Mouse (Mus musculus): ENCODE results near the gene Tmem158. TPM values are rescaled to one million over a fixed set of nuclear protein-coding genes. Genes with fewer than 3 reads are reported as not detected.

Tmem158 gene
- polyA plus RNA-seq, 1 experiment from 2014 or later: 7.2 TPM

DNA sequence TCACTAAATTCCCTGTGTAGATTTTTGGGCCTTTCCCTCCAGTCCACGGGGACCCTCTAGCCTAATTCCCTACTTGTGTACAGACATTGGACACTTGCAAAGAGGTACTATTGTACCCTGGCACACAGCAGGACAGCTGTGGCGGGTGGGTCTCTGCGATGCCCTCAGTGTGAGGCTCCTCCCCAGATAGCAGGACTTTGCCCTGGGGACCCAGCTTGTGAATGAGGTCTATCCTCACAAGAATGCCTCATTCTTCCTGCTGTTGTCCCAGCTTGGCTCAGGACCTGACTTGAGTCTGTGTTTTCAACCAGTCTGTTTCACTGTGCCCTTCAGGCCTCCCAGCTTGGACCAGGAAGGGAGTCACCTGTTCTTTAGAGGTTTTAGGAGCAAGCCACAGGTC, 27.8 kb upstream of the Tmem158 start:
- no peaks in the 10 kb centered on the region for H3K9me3 ChIP-seq (ENCODE audit: control insufficient read depth, low read length)
- no peak overlapping the region for H3K9ac ChIP-seq (ENCODE audit: low read depth, low read length)
- H3K27ac ChIP-seq (ENCODE audit: low read depth, low read length): no peak overlapping the region
- no peak for DNase-seq (ENCODE audit: low spot score)
- H3K4me2 ChIP-seq: no peak overlapping the region
- 86% methylated on average over 3 of the region's 3 CpGs for WGBS
- no peak overlapping the region for H3K4me3 ChIP-seq (ENCODE audit: low read depth, low read length)
- peaks cover 3% of the 10 kb centered on the region; the same call in 1 of the 2 replicates for H3K4me1 ChIP-seq (replicated peaks; ENCODE audit: control insufficient read depth, insufficient read depth, low read length)
- no peak for ATAC-seq (replicated peaks; ENCODE audit: low FRiP score)
- no peaks in the 10 kb centered on the region for H3K36me3 ChIP-seq (ENCODE audit: control insufficient read depth, insufficient read depth, low read length)
- H3K27me3 ChIP-seq (replicated peaks; ENCODE audit: control insufficient read depth, insufficient read depth, low read length): no peaks in the 10 kb centered on the region

DNA sequence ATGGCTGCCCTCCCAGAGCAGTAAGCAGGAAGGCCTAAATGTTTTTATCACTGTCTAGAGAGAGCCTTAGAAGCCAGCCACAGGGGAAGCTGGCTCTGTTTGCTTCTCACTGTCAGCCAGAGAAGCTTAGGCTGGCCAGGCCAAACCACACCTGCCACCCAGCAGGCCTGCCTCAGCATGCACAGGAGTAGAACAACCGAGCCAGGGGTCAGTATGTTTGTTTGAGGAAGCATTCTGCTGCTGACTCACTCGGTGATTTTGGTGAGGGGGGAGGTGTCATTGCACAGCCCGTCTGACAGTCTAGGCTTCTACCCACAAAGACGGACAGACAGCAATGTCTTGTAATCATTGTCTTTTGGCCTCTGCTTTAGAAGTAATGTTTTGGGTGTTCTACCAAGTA, 25.1 kb upstream of the Tmem158 start:
- 24% methylated on average over 4 of the region's 4 CpGs for WGBS
- ATAC-seq (replicated peaks; ENCODE audit: low FRiP score): peak; percentile 68
- DNase-seq (ENCODE audit: low spot score): no peak

DNA sequence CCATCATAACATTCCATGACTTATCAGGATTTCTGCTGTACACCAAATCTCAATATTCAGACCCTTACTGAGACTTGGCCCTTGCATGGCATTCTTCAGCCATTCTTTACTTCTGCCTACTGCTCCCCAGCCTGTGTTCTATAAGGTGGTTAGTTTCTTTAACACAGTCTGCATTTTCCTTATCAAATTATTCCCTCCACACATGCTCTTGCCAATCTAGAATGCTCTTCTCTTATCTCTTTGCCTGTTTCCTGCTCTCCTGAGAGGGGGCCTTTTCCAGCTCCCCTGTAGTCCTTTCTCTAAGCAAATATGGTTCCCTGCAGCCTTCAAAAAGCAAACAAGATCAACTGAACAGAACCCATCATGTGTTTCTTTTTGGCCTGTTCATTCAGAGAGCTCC, 20.2 kb upstream of the Tmem158 start:
- H3K9ac ChIP-seq (ENCODE audit: low read depth, low read length): no peak overlapping the region
- 0 out of 2 replicates have a peak, but pooled peaks have one; percentile 45 for ATAC-seq (replicated peaks; ENCODE audit: low FRiP score)
- H3K27ac ChIP-seq (ENCODE audit: low read depth, low read length): no peak overlapping the region
- no peaks in the 10 kb centered on the region for H3K9me3 ChIP-seq (ENCODE audit: control insufficient read depth, low read length)
- no peak overlapping the region for H3K4me3 ChIP-seq (ENCODE audit: low read depth, low read length)
- no peak overlapping the region for H3K4me2 ChIP-seq
- peaks cover 3% of the 10 kb centered on the region; the same call in 1 of the 2 replicates for H3K4me1 ChIP-seq (replicated peaks; ENCODE audit: control insufficient read depth, insufficient read depth, low read length)
- H3K36me3 ChIP-seq (ENCODE audit: control insufficient read depth, insufficient read depth, low read length): no peaks in the 10 kb centered on the region
- H3K27me3 ChIP-seq (replicated peaks; ENCODE audit: control insufficient read depth, insufficient read depth, low read length): no peaks in the 10 kb centered on the region
- no peak for DNase-seq (ENCODE audit: low spot score)

More for the DNA sequence above, 25.1 kb upstream of the Tmem158 start:
- peaks cover 3% of the 10 kb centered on the region; the same call in 1 of the 2 replicates for H3K4me1 ChIP-seq (replicated peaks; ENCODE audit: control insufficient read depth, insufficient read depth, low read length)
- H3K36me3 ChIP-seq (ENCODE audit: control insufficient read depth, insufficient read depth, low read length): no peaks in the 10 kb centered on the region
- H3K9ac ChIP-seq (ENCODE audit: low read depth, low read length): no peak overlapping the region
- H3K9me3 ChIP-seq (ENCODE audit: control insufficient read depth, low read length): no peaks in the 10 kb centered on the region
- H3K4me2 ChIP-seq: no peak overlapping the region
- no peaks in the 10 kb centered on the region for H3K27me3 ChIP-seq (replicated peaks; ENCODE audit: control insufficient read depth, insufficient read depth, low read length)
- peak overlapping the region; percentile 53; the same call in 1 of the 2 replicates for H3K27ac ChIP-seq (ENCODE audit: low read depth, low read length)
- H3K4me3 ChIP-seq (ENCODE audit: low read depth, low read length): no peak overlapping the region

DNA sequence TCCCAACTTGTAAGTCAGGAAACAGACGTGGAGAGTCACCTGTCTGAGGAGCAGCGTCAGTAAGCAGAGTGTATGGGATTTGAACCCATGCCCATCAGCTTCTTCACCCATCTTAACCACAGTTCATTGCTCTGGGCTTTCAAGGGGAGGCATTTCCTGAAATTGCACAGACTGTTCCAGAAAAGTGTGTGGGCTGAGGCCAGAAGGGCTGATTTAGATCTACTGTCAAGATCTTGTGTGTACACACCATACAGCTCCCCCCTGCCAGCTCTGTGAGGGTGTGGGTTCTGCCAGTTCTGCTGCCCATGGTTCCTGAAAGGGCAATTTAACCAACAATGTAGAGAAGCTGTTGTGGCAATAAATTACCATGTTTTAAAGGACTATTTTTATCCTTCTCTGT, 17.4 kb upstream of the Tmem158 start:
- no peak for ATAC-seq (replicated peaks; ENCODE audit: low FRiP score)
- whole genome bisulfite sequencing: 65% methylated on average over 2 of the region's 2 CpGs
- Histone ChIP-seq H3K4me2 (no peak overlapping the region), H3K27ac (ENCODE audit: low read depth, low read length) (no peak overlapping the region), H3K9me3 (ENCODE audit: control insufficient read depth, low read length) (no peaks in the 10 kb centered on the region), H3K4me1 (replicated peaks; ENCODE audit: control insufficient read depth, insufficient read depth, low read length) (peaks cover 7% of the 10 kb centered on the region; the same call in 1 of the 2 replicates), H3K9ac (ENCODE audit: low read depth, low read length) (no peak overlapping the region), H3K4me3 (ENCODE audit: low read depth, low read length) (no peak overlapping the region), H3K36me3 (ENCODE audit: control insufficient read depth, insufficient read depth, low read length) (no peaks in the 10 kb centered on the region), H3K27me3 (replicated peaks; ENCODE audit: control insufficient read depth, insufficient read depth, low read length) (no peaks in the 10 kb centered on the region)
- DNase-seq (ENCODE audit: low spot score): no peak

DNA sequence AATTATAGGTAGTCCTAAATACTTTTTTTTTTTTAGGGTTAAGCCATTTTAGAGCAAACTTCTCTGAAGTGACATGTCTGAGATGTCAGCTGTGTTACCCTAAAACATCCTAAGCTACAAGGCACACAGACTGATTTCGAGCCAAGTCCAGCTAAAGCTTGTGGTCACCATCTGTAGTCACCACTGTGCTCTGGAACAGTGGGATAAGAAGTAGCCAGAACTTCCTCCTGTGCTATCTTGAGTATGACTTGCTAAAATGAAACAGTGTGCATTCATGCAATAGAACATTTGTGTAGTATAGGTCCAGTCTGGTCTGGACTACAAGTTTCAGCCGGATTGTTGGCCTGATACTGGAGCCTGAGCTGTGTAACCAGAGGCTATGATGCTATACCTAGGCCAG, 14.8 kb upstream of the Tmem158 start:
- H3K36me3 ChIP-seq (ENCODE audit: control insufficient read depth, insufficient read depth, low read length): no peaks in the 10 kb centered on the region

DNA sequence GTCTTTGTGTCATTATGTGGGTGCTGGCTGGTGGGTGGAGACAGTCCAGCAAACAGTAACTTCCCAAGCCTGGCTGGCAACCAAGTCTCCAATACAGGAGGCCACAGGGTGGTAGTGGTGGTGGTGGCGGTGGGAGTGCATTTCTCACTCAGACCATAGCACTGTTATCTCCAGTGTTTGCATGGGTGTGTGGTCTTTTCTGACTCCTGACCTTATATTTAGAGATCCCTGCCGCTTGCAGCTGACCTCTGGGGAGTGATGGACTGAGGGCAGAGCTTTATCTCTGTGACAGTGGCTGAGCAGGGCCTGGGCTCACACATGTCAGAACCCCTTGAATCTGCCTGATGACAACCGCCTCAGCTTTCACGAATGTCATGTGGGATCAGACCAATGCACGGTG, 14.1 kb upstream of the Tmem158 start:
- WGBS: 29% methylated on average over 5 of the region's 5 CpGs
- peaks cover 7% of the 10 kb centered on the region; the same call in 1 of the 2 replicates for H3K4me1 ChIP-seq (replicated peaks; ENCODE audit: control insufficient read depth, insufficient read depth, low read length)
- ATAC-seq (replicated peaks; ENCODE audit: low FRiP score): 0 out of 2 replicates have a peak, but pooled peaks have one; percentile 44

More for the DNA sequence above, 14.8 kb upstream of the Tmem158 start:
- WGBS: 44% methylated on average over 2 of the region's 2 CpGs
- ATAC-seq (replicated peaks; ENCODE audit: low FRiP score) (peak; percentile 30; the same call in 1 of the 2 replicates), DNase-seq (ENCODE audit: low spot score) (no peak)
- Histone ChIP-seq H3K4me3 (ENCODE audit: low read depth, low read length) (no peak overlapping the region), H3K9me3 (ENCODE audit: control insufficient read depth, low read length) (no peaks in the 10 kb centered on the region), H3K9ac (ENCODE audit: low read depth, low read length) (no peak overlapping the region), H3K27ac (ENCODE audit: low read depth, low read length) (no peak overlapping the region), H3K4me2 (no peak overlapping the region), H3K27me3 (replicated peaks; ENCODE audit: control insufficient read depth, insufficient read depth, low read length) (no peaks in the 10 kb centered on the region), H3K4me1 (replicated peaks; ENCODE audit: control insufficient read depth, insufficient read depth, low read length) (peaks cover 7% of the 10 kb centered on the region; the same call in 1 of the 2 replicates)

DNA sequence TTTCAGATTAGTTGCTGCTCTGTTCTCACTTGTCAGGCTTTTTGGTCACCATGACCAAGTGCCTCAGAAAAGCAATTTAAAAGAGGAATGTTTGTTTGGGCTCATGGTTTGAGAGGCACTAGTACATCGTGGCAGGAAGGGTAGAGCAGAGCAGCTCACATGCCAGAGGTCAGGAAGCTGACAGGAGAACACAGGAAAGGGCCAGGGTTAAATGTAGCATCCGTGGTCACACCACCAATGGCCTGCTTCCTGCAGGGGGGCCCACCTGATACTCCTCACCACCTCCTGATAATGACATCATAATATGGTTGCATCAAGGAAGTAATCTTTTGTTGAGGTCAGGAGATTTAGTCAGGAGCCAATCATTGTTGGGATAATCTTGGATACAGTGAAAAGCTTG, 13.3 kb upstream of the Tmem158 start:
- H3K4me1 ChIP-seq (replicated peaks; ENCODE audit: control insufficient read depth, insufficient read depth, low read length): peaks cover 7% of the 10 kb centered on the region; the same call in 1 of the 2 replicates
- H3K27me3 ChIP-seq (replicated peaks; ENCODE audit: control insufficient read depth, insufficient read depth, low read length): no peaks in the 10 kb centered on the region
- no peaks in the 10 kb centered on the region for H3K9me3 ChIP-seq (ENCODE audit: control insufficient read depth, low read length)
- no peak overlapping the region for H3K4me2 ChIP-seq
- no peak overlapping the region for H3K9ac ChIP-seq (ENCODE audit: low read depth, low read length)
- no peak for DNase-seq (ENCODE audit: low spot score)
- H3K4me3 ChIP-seq (ENCODE audit: low read depth, low read length): no peak overlapping the region
- ATAC-seq (replicated peaks; ENCODE audit: low FRiP score): no peak
- H3K27ac ChIP-seq (ENCODE audit: low read depth, low read length): no peak overlapping the region
- WGBS: 26% methylated on average over 2 of the region's 2 CpGs
- H3K36me3 ChIP-seq (ENCODE audit: control insufficient read depth, insufficient read depth, low read length): no peaks in the 10 kb centered on the region

More for the DNA sequence above, 14.1 kb upstream of the Tmem158 start:
- Histone ChIP-seq H3K9ac (ENCODE audit: low read depth, low read length) (no peak overlapping the region), H3K4me2 (no peak overlapping the region), H3K36me3 (ENCODE audit: control insufficient read depth, insufficient read depth, low read length) (no peaks in the 10 kb centered on the region), H3K27ac (ENCODE audit: low read depth, low read length) (no peak overlapping the region), H3K27me3 (replicated peaks; ENCODE audit: control insufficient read depth, insufficient read depth, low read length) (no peaks in the 10 kb centered on the region), H3K4me3 (ENCODE audit: low read depth, low read length) (no peak overlapping the region), H3K9me3 (ENCODE audit: control insufficient read depth, low read length) (no peaks in the 10 kb centered on the region)
- no peak for DNase-seq (ENCODE audit: low spot score)

DNA sequence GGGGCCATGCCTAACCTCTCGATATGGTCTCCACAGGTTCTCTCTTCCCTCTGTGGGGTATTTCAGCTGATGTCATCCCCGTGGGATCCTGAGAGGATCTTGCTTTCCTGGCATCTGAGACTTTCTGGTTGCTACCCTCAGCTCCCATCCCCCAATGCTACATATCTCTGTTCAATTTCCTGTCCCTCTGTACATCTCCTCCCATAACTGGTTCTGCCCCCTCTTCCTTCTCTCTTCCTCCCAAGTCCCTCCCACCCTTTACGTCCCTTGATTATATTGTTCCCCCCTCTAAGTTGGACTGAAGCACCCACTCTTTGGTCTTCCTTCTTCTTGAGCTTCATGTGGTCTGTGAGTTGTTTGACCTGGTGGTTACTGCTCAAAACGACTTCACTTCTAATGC, 11.0 kb upstream of the Tmem158 start:
- WGBS: 48% methylated on average over 4 of the region's 4 CpGs
- no peaks in the 10 kb centered on the region for H3K36me3 ChIP-seq (ENCODE audit: control insufficient read depth, insufficient read depth, low read length)
- ATAC-seq (replicated peaks; ENCODE audit: low FRiP score): no peak

DNA sequence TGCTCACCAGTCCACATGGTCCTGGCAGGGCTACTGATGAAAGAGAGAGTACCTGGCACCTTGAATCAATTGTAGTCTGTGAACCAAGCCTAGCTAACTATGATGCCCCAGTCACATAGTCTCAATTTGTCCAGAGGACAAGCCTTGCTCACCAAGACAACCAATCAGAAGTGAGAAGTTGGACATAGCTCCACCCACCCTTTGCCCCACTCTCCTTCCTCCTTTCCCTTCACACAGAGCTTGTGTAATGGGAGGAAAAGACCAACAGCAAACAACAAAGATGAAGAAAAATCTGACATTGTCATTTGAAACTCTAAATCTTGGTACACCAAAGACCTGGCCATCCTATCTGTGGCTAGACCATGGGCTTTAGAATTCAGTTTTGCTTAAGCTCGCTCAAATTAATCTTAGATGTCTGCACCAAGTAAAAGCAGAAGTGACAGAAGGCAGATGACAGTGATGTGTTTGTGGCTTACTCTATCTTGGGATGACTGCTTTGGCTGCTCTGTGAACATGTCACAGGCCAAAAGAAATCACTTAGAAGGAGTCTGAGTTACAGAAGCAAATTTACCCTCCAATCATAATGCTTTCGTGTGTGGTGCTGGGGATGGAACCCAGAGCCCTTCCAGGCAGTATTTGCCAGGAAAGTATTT, 9.5 kb upstream of the Tmem158 start:
- WGBS: 56% methylated on average over 2 of the region's 2 CpGs
- H3K27ac ChIP-seq (ENCODE audit: low read depth, low read length): no peak overlapping the region
- H3K4me1 ChIP-seq (replicated peaks; ENCODE audit: control insufficient read depth, insufficient read depth, low read length): peaks cover 4% of the 10 kb centered on the region; the same call in 1 of the 2 replicates
- no peak overlapping the region for H3K4me3 ChIP-seq (ENCODE audit: low read depth, low read length)
- no peaks in the 10 kb centered on the region for H3K9me3 ChIP-seq (ENCODE audit: control insufficient read depth, low read length)
- no peak for ATAC-seq (replicated peaks; ENCODE audit: low FRiP score)
- no peak overlapping the region for H3K4me2 ChIP-seq
- H3K36me3 ChIP-seq (ENCODE audit: control insufficient read depth, insufficient read depth, low read length): no peaks in the 10 kb centered on the region
- no peak overlapping the region for H3K9ac ChIP-seq (ENCODE audit: low read depth, low read length)
- DNase-seq (ENCODE audit: low spot score): no peak
- no peaks in the 10 kb centered on the region; the same call in 1 of the 2 replicates for H3K27me3 ChIP-seq (replicated peaks; ENCODE audit: control insufficient read depth, insufficient read depth, low read length)

More for the DNA sequence above, 11.0 kb upstream of the Tmem158 start:
- Histone ChIP-seq H3K27me3 (replicated peaks; ENCODE audit: control insufficient read depth, insufficient read depth, low read length) (no peaks in the 10 kb centered on the region; the same call in 1 of the 2 replicates), H3K4me1 (replicated peaks; ENCODE audit: control insufficient read depth, insufficient read depth, low read length) (peaks cover 7% of the 10 kb centered on the region; the same call in 1 of the 2 replicates), H3K9me3 (ENCODE audit: control insufficient read depth, low read length) (no peaks in the 10 kb centered on the region), H3K4me3 (ENCODE audit: low read depth, low read length) (no peak overlapping the region), H3K9ac (ENCODE audit: low read depth, low read length) (no peak overlapping the region), H3K27ac (ENCODE audit: low read depth, low read length) (no peak overlapping the region), H3K4me2 (no peak overlapping the region)
- no peak for DNase-seq (ENCODE audit: low spot score)
